Mouse (Mus musculus) small intestine, adult 2 months (tissue): ENCODE results near the gene Ormdl3. TPM values are rescaled to one million over a fixed set of nuclear protein-coding genes. Genes with fewer than 3 reads are reported as not detected.

Source experiments
- H3K27ac ChIP-seq: fragments of 200-500 bp; 2 replicates; pipeline ENCODE4 v1.5.1; 2012; ENCODE audit warnings: low read depth, low read length, control low read depth, inconsistent platforms; ENCODE audit not compliant: insufficient read depth
- H3K27me3 ChIP-seq: fragments of 200-500 bp; 2 replicates; pipeline ENCODE4 v1.6.1; 2012; ENCODE audit warnings: mild to moderate bottlenecking, moderate library complexity, low read length, inconsistent platforms; ENCODE audit not compliant: control insufficient read depth, insufficient read depth
- H3K36me3 ChIP-seq: fragments of 200-500 bp; 2 replicates; pipeline ENCODE4 v1.6.1; 2012; ENCODE audit warnings: mild to moderate bottlenecking, low read length, control low read depth, inconsistent platforms; ENCODE audit not compliant: control insufficient read depth, insufficient read depth
- H3K4me1 ChIP-seq: fragments of 200-500 bp; 2 replicates; pipeline ENCODE4 v1.6.1; 2012; ENCODE audit warnings: low read length, inconsistent platforms, mixed read lengths; ENCODE audit not compliant: control insufficient read depth, insufficient read depth, insufficient read length
- H3K4me3 ChIP-seq: fragments of 200-500 bp; 2 replicates; pipeline ENCODE4 v1.5.1; 2012; ENCODE audit warnings: low read depth, mild to moderate bottlenecking, control low read depth, inconsistent platforms, low read length, moderate library complexity
- CTCF ChIP-seq: fragments of 200-500 bp; IDR thresholded peaks from 2 replicates; pipeline ENCODE4 v1.5.1; 2012; ENCODE audit warnings: low read depth, mild to moderate bottlenecking, control low read depth, inconsistent platforms, low read length, moderate library complexity, mixed read lengths; ENCODE audit not compliant: insufficient replicate concordance, insufficient read length; ENCODE audit errors: extremely low read depth
- POLR2A ChIP-seq: fragments of 200-500 bp; IDR thresholded peaks from 2 replicates; pipeline ENCODE4 v1.6.1; 2012; ENCODE audit warnings: low read depth, mild to moderate bottlenecking, control low read depth, inconsistent platforms, low read length, moderate library complexity
- WGBS: fragments of 180-500 bp; shearing (Covaris S2); methylation state at CpG from one replicate; pipeline ENCODE4 v1.1.7; 2018; 5-methylcytosine and 5-hydroxymethylcytosine counted together
- polyA plus RNA-seq: library from polyadenylated mRNA; depleted of rRNA; stranded (reverse); fragments of >200 nt; gene quantifications from 2 replicates; pipeline ENCODE4 v1.2.3, GENCODE M21; 2012

The Ormdl3 gene
- polyA plus RNA-seq, 1 experiment: 105 TPM

GRCm38 (mm10) chr11:98587684-98588546 lies 747 bp upstream of the Ormdl3 start:
- Histone ChIP-seq H3K36me3 (peaks cover 8% of the 10 kb centered on the region), H3K4me3 (peak overlapping the region; percentile 89), H3K27me3 (no peaks in the 10 kb centered on the region), H3K27ac (peak overlapping the region; percentile 90), H3K4me1 (peaks cover 20% of the 10 kb centered on the region; the same call in 1 of the 2 replicates)
- 7% methylated on average over 20 of the region's 20 CpGs for WGBS
- TF ChIP-seq CTCF (no peak), POLR2A (no peak)

GRCm38 (mm10) chr11:98586087-98586891 lies 879 bp downstream of the Ormdl3 start:
- Histone ChIP-seq H3K4me3 (peak overlapping the region; percentile 89), H3K27ac (no peak overlapping the region), H3K4me1 (peaks cover 29% of the 10 kb centered on the region), H3K36me3 (peaks cover 22% of the 10 kb centered on the region), H3K27me3 (no peaks in the 10 kb centered on the region)
- no peak for TF ChIP-seq POLR2A
- no peak for TF ChIP-seq CTCF
- 3% methylated on average over 22 of the region's 22 CpGs for WGBS

- WGBS: 83% methylated on average over 6 of the region's 6 CpGs
- Histone ChIP-seq H3K36me3 (peaks cover 22% of the 10 kb centered on the region), H3K27ac (peak overlapping the region; percentile 9), H3K4me1 (peaks cover 44% of the 10 kb centered on the region), H3K27me3 (no peaks in the 10 kb centered on the region), H3K4me3 (peak overlapping the region; percentile 89)
- TF ChIP-seq CTCF (no peak), POLR2A (no peak)
Observed at GRCm38 (mm10) chr11:98584629-98585177, 2.5 kb downstream of the Ormdl3 start.

- TF ChIP-seq POLR2A (no peak), CTCF (no peak)
- 41% methylated on average over 1 of the region's 1 CpGs for WGBS
- Histone ChIP-seq H3K36me3 (peaks cover 22% of the 10 kb centered on the region), H3K27me3 (no peaks in the 10 kb centered on the region), H3K4me1 (peaks cover 42% of the 10 kb centered on the region), H3K4me3 (peak overlapping the region; percentile 89), H3K27ac (peak overlapping the region; percentile 28; the same call in 1 of the 2 replicates)
Observed at GRCm38 (mm10) chr11:98584146-98584545, 3.0 kb downstream of the Ormdl3 start.

GRCm38 (mm10) chr11:98583571-98583970 lies 3.6 kb downstream of the Ormdl3 start:
- no peak overlapping the region for H3K27ac ChIP-seq
- no peak overlapping the region for H3K4me3 ChIP-seq
- 29% methylated on average over 3 of the region's 3 CpGs for WGBS
- TF ChIP-seq POLR2A: no peak
- peak; percentile 24; the same call in 1 of the 2 replicates for TF ChIP-seq CTCF
- peaks cover 22% of the 10 kb centered on the region for H3K36me3 ChIP-seq
- no peaks in the 10 kb centered on the region for H3K27me3 ChIP-seq
- H3K4me1 ChIP-seq: peaks cover 39% of the 10 kb centered on the region

- Histone ChIP-seq H3K27me3 (no peaks in the 10 kb centered on the region), H3K4me1 (peaks cover 39% of the 10 kb centered on the region), H3K27ac (no peak overlapping the region), H3K36me3 (peaks cover 22% of the 10 kb centered on the region), H3K4me3 (no peak overlapping the region)
- TF ChIP-seq CTCF: no peak
- TF ChIP-seq POLR2A: no peak
- WGBS: 91% methylated on average over 3 of the region's 3 CpGs
Observed at GRCm38 (mm10) chr11:98583265-98583552, 4.0 kb downstream of the Ormdl3 start.
